Mouse (Mus musculus) B cell, adult 2 months (primary cell): ENCODE measurements around the gene A530032D15Rik.
"Not testable (repeated sequence)": the region's sequence is repeated elsewhere in the genome, so short reads cannot be mapped to it uniquely, and the experiment has no call there.

ENCODE experiments used
- DNase-seq, 2 experiments: peaks; one replicate each; pipeline ENCODE4 v3.0.0; 2022

Gene A530032D15Rik

GRCm38 (mm10) chr1:85034394-85034793, 75.3 kb downstream of the A530032D15Rik start:
- DNase-seq: not testable (repeated sequence)

- DNase-seq: not testable (repeated sequence)
Measured at GRCm38 (mm10) chr1:85033616-85034015, 76.0 kb downstream of the A530032D15Rik start.
